Mouse (Mus musculus) lung, embryonic 16.5 days (tissue): ENCODE data around the gene Klhl40. TPM values are rescaled to one million over a fixed set of nuclear protein-coding genes. Genes with fewer than 3 reads are reported as not detected.

Source experiments
- ATAC-seq: fragments of 200-750 bp; cut with Nextera tagmentation; 2 replicates; pipeline ENCODE4 v1.8.0; 2017; ENCODE audit warnings: low read depth, mild to moderate bottlenecking, moderate library complexity
- H3K27ac ChIP-seq: fragments of 300-500 bp; sonication (generic); 2 replicates; pipeline ENCODE4 v1.5.1; 2014; ENCODE audit warnings: mild to moderate bottlenecking, control low read depth, low read length
- H3K27me3 ChIP-seq: fragments of 300-500 bp; sonication (generic); 2 replicates; pipeline ENCODE4 v1.6.1; 2014; ENCODE audit warnings: low read depth, low read length, mixed read lengths; ENCODE audit not compliant: control insufficient read depth, insufficient read depth
- H3K36me3 ChIP-seq: fragments of 300-500 bp; sonication (generic); 2 replicates; pipeline ENCODE4 v1.6.1; 2014; ENCODE audit warnings: low read length; ENCODE audit not compliant: control insufficient read depth, insufficient read depth
- H3K4me1 ChIP-seq: fragments of 300-500 bp; sonication (generic); replicated peaks from 2 replicates; pipeline ENCODE4 v1.6.1; 2014; ENCODE audit warnings: low read length, mixed read lengths; ENCODE audit not compliant: control insufficient read depth, insufficient read depth
- H3K4me2 ChIP-seq: fragments of 300-500 bp; sonication (generic); 2 replicates; pipeline ENCODE4 v1.6.1; 2014; ENCODE audit warnings: low read depth, low read length, control low read depth
- H3K4me3 ChIP-seq: fragments of 300-500 bp; sonication (generic); 2 replicates; pipeline ENCODE4 v1.5.1; 2014; ENCODE audit warnings: mild to moderate bottlenecking, low read length, control low read depth
- H3K9ac ChIP-seq: fragments of 300-500 bp; sonication (generic); 2 replicates; pipeline ENCODE4 v1.6.1; 2014; ENCODE audit warnings: low read length, control low read depth
- H3K9me3 ChIP-seq: fragments of 300-500 bp; sonication (generic); 2 replicates; pipeline ENCODE4 v1.6.1; 2016; ENCODE audit warnings: low read length; ENCODE audit not compliant: control insufficient read depth
- WGBS: fragments of 180-500 bp; shearing (Covaris S2); extraction: QIAGEN DNeasy Blood & Tissue Kit; methylation state at CpG from one replicate; pipeline ENCODE4 v1.1.7; 2014; 5-methylcytosine and 5-hydroxymethylcytosine counted together
- polyA plus RNA-seq: library from polyadenylated mRNA; unstranded; fragments of >200 nt; fragmentation: Nextera tagmentation; extraction: Ambion mirVana; gene quantifications from 2 replicates; pipeline ENCODE4 v1.2.1, GENCODE M21; 2015

The Klhl40 gene
- polyA plus RNA-seq, 1 experiment from 2014 or later = 0.57 TPM

DNA sequence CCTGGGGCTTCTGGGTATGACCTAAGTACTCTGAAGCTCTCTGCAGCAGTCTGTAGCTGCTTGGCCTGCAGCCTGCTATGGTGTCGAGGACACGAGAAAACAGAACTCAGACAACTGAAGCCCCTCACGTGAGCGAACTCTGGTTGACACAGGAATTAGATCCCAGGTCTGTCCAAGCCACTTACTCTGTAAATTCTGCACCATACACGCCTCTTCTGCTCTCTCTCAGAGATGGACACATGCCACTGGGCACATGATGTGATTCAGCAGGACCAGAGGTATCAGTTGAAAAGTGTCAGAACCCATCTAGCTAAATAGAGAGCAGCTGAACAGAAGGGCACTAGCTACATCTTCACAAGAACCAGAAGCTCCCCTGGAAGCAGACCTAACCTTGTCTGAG lies 5.0 kb upstream of the Klhl40 start:
- H3K4me3 ChIP-seq = no peak overlapping the region
- peaks cover 10% of the 10 kb centered on the region for H3K36me3 ChIP-seq
- ATAC-seq = no peak
- H3K27me3 ChIP-seq = peaks cover 17% of the 10 kb centered on the region
- H3K4me1 ChIP-seq = no peaks in the 10 kb centered on the region
- no peaks in the 10 kb centered on the region for H3K9me3 ChIP-seq
- H3K27ac ChIP-seq = no peak overlapping the region
- no peak overlapping the region for H3K9ac ChIP-seq
- no peak overlapping the region for H3K4me2 ChIP-seq
- WGBS = 54% methylated on average over 5 of the region's 5 CpGs

DNA sequence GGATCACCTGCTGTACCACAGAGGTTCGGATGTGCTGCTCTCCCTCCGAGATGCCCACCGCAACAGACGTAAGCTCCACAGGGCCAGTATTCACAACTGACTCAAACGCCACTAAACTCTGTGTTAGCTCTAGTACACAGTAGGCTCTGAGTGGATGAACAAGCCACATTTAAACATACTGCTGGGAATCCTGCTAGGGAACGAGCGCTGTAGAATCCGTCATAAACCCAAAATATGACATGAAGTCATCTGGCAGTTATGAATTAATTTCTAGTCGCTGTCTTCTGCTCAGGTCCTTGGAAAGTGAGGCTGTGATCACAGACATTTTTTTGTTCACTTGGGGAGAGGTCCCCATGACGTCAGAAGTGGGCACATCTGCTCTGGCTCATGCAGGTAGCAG lies 1.5 kb upstream of the Klhl40 start:
- WGBS = 78% methylated on average over 10 of the region's 10 CpGs
- no peak overlapping the region for H3K4me3 ChIP-seq
- H3K4me1 ChIP-seq = peaks cover 10% of the 10 kb centered on the region
- H3K9me3 ChIP-seq = no peaks in the 10 kb centered on the region
- no peak overlapping the region for H3K9ac ChIP-seq
- no peak for ATAC-seq
- no peak overlapping the region for H3K4me2 ChIP-seq
- H3K27me3 ChIP-seq = peaks cover 34% of the 10 kb centered on the region
- H3K36me3 ChIP-seq = no peaks in the 10 kb centered on the region
- H3K27ac ChIP-seq = no peak overlapping the region

DNA sequence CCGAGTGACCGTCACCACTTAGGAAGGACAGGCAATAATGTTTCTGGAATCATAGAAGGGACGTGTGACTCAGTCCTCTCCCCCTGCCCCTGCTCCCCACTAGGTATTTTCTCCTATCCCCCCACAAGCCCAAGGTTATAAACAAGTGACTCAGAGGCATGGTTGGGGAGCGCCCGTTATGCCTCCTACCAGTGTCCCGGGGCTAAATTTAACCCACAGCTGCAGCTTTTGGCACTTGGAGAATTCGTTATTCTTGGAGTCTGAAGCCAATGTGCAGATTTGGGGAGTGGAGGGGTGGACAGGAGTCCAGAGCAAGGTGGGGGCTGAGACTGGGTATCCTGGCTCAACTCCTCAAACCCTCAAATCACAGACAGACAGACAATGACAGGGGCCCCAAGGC lies 896 bp upstream of the Klhl40 start:
- ATAC-seq = no peak
- Histone ChIP-seq H3K9ac (no peak overlapping the region), H3K4me1 (peaks cover 10% of the 10 kb centered on the region), H3K4me3 (no peak overlapping the region), H3K4me2 (no peak overlapping the region), H3K9me3 (no peaks in the 10 kb centered on the region), H3K27me3 (peaks cover 34% of the 10 kb centered on the region), H3K27ac (no peak overlapping the region), H3K36me3 (no peaks in the 10 kb centered on the region)
- WGBS = 68% methylated on average over 7 of the region's 7 CpGs

DNA sequence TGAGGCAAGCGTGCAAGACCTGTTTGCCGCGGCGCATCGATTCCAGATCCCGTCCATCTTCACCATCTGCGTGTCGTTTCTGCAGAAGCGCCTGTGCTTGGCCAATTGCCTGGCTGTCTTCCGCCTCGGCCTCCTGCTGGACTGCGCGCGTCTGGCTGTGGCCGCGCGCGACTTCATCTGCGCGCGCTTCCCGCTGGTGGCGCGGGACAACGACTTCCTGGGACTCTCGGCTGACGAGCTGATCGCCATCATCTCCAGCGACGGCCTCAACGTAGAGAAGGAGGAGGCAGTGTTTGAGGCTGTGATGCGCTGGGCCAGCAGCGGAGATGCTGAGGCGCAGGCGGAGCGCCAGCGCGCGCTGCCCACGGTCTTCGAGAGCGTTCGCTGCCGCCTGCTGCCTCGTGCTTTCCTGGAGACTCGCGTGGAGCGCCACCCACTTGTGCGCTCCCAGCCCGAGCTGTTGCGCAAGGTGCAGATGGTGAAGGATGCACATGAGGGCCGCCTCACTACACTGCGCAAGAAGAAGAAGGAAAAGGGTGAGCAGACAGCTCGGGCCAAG lies 738 bp downstream of the Klhl40 start:
- peak overlapping the region; percentile 37 for H3K4me3 ChIP-seq
- H3K9me3 ChIP-seq = no peaks in the 10 kb centered on the region
- 0 out of 2 replicates have a peak overlapping the region, but pooled peaks have one; percentile 19 for H3K9ac ChIP-seq
- peaks cover 34% of the 10 kb centered on the region for H3K27me3 ChIP-seq
- H3K27ac ChIP-seq = no peak overlapping the region
- WGBS = 14% methylated on average over 53 of the region's 54 CpGs
- H3K36me3 ChIP-seq = no peaks in the 10 kb centered on the region
- H3K4me2 ChIP-seq = peak overlapping the region; percentile 62
- peaks cover 10% of the 10 kb centered on the region for H3K4me1 ChIP-seq
- ATAC-seq = peak; percentile 27; the same call in 1 of the 2 replicates

DNA sequence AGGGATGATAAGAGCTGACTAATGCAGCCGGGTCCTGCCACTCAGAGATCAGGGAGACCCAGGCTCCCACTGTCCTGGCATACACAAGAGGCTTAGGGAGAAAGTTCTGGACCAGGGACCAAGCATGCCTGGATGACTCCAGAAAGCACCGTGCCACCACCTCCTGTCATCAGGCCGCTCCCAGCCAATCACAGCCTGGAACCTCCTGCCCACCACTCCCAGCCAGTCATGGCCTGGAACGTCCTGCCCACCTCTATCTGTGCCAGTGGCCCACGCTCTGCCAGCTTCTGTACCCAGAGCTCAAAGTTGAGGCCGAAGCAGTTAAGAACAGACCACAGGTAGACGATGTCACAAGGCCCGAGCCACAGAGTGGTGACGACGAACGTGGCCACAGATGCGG lies 7.4 kb downstream of the Klhl40 start:
- no peak overlapping the region for H3K27ac ChIP-seq
- H3K4me1 ChIP-seq = no peaks in the 10 kb centered on the region
- H3K9me3 ChIP-seq = no peaks in the 10 kb centered on the region
- H3K4me2 ChIP-seq = no peak overlapping the region
- H3K36me3 ChIP-seq = no peaks in the 10 kb centered on the region
- no peak overlapping the region for H3K4me3 ChIP-seq
- no peak overlapping the region for H3K9ac ChIP-seq
- no peaks in the 10 kb centered on the region for H3K27me3 ChIP-seq
- no peak for ATAC-seq
- WGBS = 76% methylated on average over 12 of the region's 12 CpGs

DNA sequence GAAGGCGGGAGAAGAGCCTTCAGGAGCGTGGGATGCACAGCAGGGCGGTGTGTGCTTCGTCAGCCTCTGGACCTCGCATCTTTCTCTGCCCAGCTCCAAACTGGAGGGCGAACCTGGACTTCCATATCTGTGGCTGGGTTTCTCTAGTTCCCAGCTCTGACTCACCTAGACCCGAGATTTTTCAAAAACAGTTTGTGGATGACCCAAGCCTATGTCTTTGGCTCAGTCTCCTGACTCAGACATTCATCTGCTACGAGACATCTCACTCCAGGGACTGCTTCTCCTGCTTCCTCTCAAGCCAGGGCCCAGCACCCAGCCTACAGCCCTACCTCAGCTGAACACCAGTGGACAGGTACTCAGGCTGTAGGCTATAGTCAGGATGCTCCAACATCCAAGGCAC lies 7.9 kb downstream of the Klhl40 start:
- ATAC-seq = no peak
- WGBS = 67% methylated on average over 8 of the region's 8 CpGs
- Histone ChIP-seq H3K4me1 (no peaks in the 10 kb centered on the region), H3K4me2 (no peak overlapping the region), H3K36me3 (no peaks in the 10 kb centered on the region), H3K9ac (no peak overlapping the region), H3K27me3 (no peaks in the 10 kb centered on the region), H3K9me3 (no peaks in the 10 kb centered on the region), H3K27ac (no peak overlapping the region), H3K4me3 (no peak overlapping the region)

DNA sequence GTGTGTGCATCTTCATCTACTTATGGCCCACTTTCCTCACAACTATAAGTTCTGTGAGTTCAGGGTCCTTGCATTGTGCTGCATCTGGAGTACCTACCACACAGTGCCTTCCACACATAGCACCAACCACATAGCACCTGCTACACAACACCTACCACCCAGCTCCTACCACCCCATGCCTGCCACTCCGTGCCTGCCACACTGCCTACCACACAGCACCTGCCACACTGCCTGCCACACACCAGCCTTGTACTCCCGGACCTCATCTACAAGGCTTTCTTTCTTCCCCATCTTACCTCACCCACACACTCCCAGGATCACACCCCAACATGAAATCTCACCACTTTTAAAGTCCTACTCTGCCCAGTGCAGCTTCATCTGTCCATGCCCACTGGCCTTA lies 9.0 kb downstream of the Klhl40 start:
- Histone ChIP-seq H3K4me1 (no peaks in the 10 kb centered on the region), H3K9ac (no peak overlapping the region)

DNA sequence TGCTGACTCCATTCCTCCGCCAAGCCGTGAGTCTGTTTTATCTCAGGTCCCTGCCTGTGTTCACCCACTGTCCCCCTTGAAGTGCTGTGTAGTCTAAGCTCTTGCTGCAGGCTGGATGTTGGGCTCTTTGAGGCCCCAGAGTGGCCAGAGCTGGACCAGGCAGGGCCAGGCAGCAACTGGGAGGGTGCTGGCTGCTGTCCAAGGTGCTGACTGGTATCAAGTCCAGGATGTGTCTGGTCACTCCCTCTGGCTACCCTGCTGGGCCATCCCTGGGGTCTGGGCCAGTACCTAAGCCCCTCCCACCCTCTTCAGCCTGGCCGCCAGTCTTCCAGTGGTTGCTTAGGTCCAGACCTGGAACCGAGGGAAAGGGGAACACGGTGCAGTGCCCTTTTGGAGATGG lies 13.8 kb downstream of the Klhl40 start:
- H3K4me3 ChIP-seq = no peak overlapping the region
- no peaks in the 10 kb centered on the region for H3K36me3 ChIP-seq

More for the DNA sequence above, 9.0 kb downstream of the Klhl40 start:
- no peak for ATAC-seq
- WGBS = 63% methylated on average over 2 of the region's 2 CpGs
- H3K27ac ChIP-seq = no peak overlapping the region
- H3K36me3 ChIP-seq = no peaks in the 10 kb centered on the region
- H3K9me3 ChIP-seq = no peaks in the 10 kb centered on the region
- no peak overlapping the region for H3K4me3 ChIP-seq
- H3K4me2 ChIP-seq = no peak overlapping the region
- H3K27me3 ChIP-seq = no peaks in the 10 kb centered on the region

DNA sequence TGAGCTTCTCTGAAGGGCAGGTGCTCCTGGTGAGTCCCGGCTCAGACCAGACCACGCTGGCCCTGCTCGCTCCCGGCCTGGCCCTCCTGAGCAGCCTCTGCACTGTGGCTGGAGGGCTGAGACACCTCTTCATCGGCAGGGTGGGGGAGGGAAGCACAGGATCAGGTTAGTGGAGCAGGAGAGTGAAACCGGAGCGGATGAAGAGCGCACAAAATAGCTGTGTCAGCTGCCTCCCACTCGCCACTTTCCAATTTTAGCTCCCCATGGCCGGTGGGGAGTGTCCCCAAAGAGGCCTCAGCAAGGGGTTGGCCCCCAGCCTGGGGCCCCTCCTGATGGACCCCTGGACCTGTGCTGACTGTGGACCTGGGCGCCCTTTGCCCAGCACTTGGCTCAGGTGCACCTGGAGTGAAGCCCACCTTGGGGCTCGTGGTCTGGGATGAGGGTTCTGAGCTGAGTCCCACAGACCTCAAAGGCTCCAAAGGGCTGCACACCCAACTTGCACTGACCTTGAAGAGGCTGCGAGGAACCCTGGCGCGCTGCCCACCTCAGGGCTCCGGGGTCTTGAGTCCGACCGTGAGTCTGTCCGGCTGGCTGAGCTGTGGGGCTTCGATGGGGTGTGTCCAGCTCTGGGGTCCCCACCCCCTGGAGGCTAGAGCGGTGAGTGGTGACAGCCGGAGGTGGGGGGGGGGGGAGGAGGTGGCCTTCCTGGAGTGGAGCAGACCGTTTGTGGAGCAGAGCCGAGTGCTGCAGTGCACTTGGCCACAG lies 14.5 kb downstream of the Klhl40 start, which contains the start of gene Hhatl:
Gene Hhatl (minus strand): TSS at position 751 of the 765 bp plus-strand sequence.
- Histone ChIP-seq H3K9me3 (no peaks in the 10 kb centered on the region), H3K27ac (no peak within 1 kb of the TSS), H3K27me3 (no peaks in the 10 kb centered on the region), H3K4me2 (no peak within 1 kb of the TSS), H3K9ac (no peak within 1 kb of the TSS), H3K4me1 (0 out of 2 replicates have a peak, but pooled peaks cover 3% of the 10 kb centered on the region), H3K4me3 (no peak within 1 kb of the TSS), H3K36me3 (no peaks in the 10 kb centered on the region)
- ATAC-seq = no peak
- 42% methylated on average over 24 of the region's 24 CpGs for WGBS

More for the DNA sequence above, 13.8 kb downstream of the Klhl40 start:
- Histone ChIP-seq H3K9ac (no peak overlapping the region), H3K4me2 (no peak overlapping the region), H3K4me1 (0 out of 2 replicates have a peak, but pooled peaks cover 3% of the 10 kb centered on the region), H3K27me3 (no peaks in the 10 kb centered on the region), H3K9me3 (no peaks in the 10 kb centered on the region), H3K27ac (no peak overlapping the region)
- WGBS = 12% methylated on average over 5 of the region's 5 CpGs
- ATAC-seq = 0 out of 2 replicates have a peak, but pooled peaks have one; percentile 42
